Mouse (Mus musculus): ENCODE results near the gene Gfer. TPM values are rescaled to one million over a fixed set of nuclear protein-coding genes. Genes with fewer than 3 reads are reported as not detected.

Gfer gene
- total and polyA plus RNA-seq, 3 experiments, result 69.1 to 105 (median 94.8) TPM

DNA sequence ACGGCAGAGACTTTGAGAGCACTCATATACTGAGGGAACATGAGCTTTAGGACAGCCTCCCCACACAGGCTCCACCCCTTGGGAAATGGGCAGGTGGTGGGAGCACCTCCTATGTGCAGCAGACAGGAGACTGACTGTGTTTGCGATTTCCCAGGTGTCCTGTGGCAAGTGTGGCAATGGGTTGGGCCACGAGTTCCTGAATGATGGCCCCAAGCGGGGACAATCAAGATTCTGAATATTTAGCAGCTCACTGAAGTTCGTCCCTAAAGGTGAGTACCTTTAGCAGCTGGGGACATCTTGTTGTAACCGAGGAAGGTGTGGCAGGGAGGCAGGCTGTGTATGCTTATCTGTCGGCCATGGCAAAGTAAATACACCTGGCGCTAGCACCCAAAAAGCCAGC is 44.0 kb upstream of the Gfer start:
- no peaks in the 10 kb centered on the region for H3K9me3 ChIP-seq (replicated peaks; ENCODE audit: low read length)
- no peak overlapping the region for H3K4me2 ChIP-seq (ENCODE audit: insufficient read depth, low read depth, poor library complexity, severe bottlenecking)
- dilution Hi-C loops (cut with MboI; ENCODE audit: extremely low pct_ligation_motif_present, extremely low pct_unique_long_range_greater_than_20kb, low sequenced_read_pairs) (no loop called here), in situ Hi-C loops (cut with MboI; ENCODE audit: low pct_ligation_motif_present, low pct_unique_long_range_greater_than_20kb, low sequenced_read_pairs) (loop anchor here (5.0 kb wide), 2 partner anchors 67 to 147 kb away; partner anchors contain the start of genes Nubp2 and Spsb3)
- no peak for DNase-seq (ENCODE audit: extremely low read depth)
- no peak overlapping the region for H3K4me3 ChIP-seq (replicated peaks in 1 of 3; ENCODE audit: low read depth in 2 of 3, low read length in 2 of 3, poor library complexity in 1 of 3)
- peaks cover 13 to 38% of the 10 kb centered on the region in 2 experiments for H3K36me3 ChIP-seq (replicated peaks in 1 of 2; ENCODE audit: control insufficient read depth in 1 of 2, insufficient read depth in 1 of 2, low read length in 1 of 2)
- H3K9ac ChIP-seq (ENCODE audit: insufficient read depth, low read depth), result no peak overlapping the region
- TF ChIP-seq POLR2A (IDR thresholded peaks at IDR 0.05; ENCODE audit: low read depth, low read length), result no peak
- TF ChIP-seq RAD21 (IDR thresholded peaks at IDR 0.05; ENCODE audit: low read depth, low read length), result no peak
- TF ChIP-seq PAX5 (IDR thresholded peaks at IDR 0.05; ENCODE audit: low read length), result no peak
- no peak for TF ChIP-seq ETS1 (conservative IDR thresholded peaks at IDR 0.05; ENCODE audit: low read depth, low read length)
- no peak for TF ChIP-seq MXI1 (IDR thresholded peaks at IDR 0.05; ENCODE audit: low read depth, low read length)
- no peak for TF ChIP-seq MAFK (IDR thresholded peaks at IDR 0.05; ENCODE audit: insufficient replicate concordance, low read length)
- TF ChIP-seq CHD1 (IDR thresholded peaks at IDR 0.05; ENCODE audit: low read depth, low read length), result no peak
- TF ChIP-seq TBP (conservative IDR thresholded peaks at IDR 0.05; ENCODE audit: low read depth, low read length), result no peak
- TF ChIP-seq POLR2AphosphoS2 (IDR thresholded peaks at IDR 0.05; ENCODE audit: low read depth, low read length), result no peak
- TF ChIP-seq E2F4 (IDR thresholded peaks at IDR 0.05; ENCODE audit: insufficient replicate concordance, low read depth, low read length), result no peak
- TF ChIP-seq CHD2 (IDR thresholded peaks at IDR 0.05; ENCODE audit: low read length), result no peak
- TF ChIP-seq MEF2A (IDR thresholded peaks at IDR 0.05; ENCODE audit: borderline replicate concordance, low read depth, low read length), result no peak
- TF ChIP-seq JUND (conservative IDR thresholded peaks at IDR 0.05; ENCODE audit: low read depth, low read length), result no peak
- TF ChIP-seq ZKSCAN1 (IDR thresholded peaks at IDR 0.05; ENCODE audit: borderline replicate concordance, low read depth, low read length), result no peak
- no peak for TF ChIP-seq MAX (IDR thresholded peaks at IDR 0.05; ENCODE audit: low read length)
- TF ChIP-seq USF2 (conservative IDR thresholded peaks at IDR 0.05; ENCODE audit: low read depth, low read length), result no peak
- TF ChIP-seq ZC3H11A (IDR thresholded peaks at IDR 0.05; ENCODE audit: low read depth, low read length), result no peak
- no peak for TF ChIP-seq NRF1 (IDR thresholded peaks at IDR 0.05; ENCODE audit: low read depth, low read length)
- H3K27me3 ChIP-seq (replicated peaks), result no peaks in the 10 kb centered on the region
- H3K4me1 ChIP-seq (ENCODE audit: control insufficient read depth in 1 of 2, insufficient read depth in 2 of 2), result peaks cover 4 to 20% of the 10 kb centered on the region in 2 experiments; a peak in 3 of 4 replicates
- no peaks in the 10 kb centered on the region for H3K79me2 ChIP-seq (replicated peaks; ENCODE audit: control insufficient read depth, extremely low read depth, insufficient read depth, poor library complexity, severe bottlenecking)
- no peak overlapping the region for H3K27ac ChIP-seq (ENCODE audit: insufficient read depth, low read depth)

- TF ChIP-seq ZNF384 (IDR thresholded peaks at IDR 0.05; ENCODE audit: low read depth, low read length) (no peak), IRF4 (IDR thresholded peaks at IDR 0.05; ENCODE audit: low read depth, low read length) (no peak), E2F4 (IDR thresholded peaks at IDR 0.05; ENCODE audit: insufficient replicate concordance, low read depth, low read length) (no peak), ELF1 (IDR thresholded peaks at IDR 0.05; ENCODE audit: low read depth, low read length) (no peak), RAD21 (IDR thresholded peaks at IDR 0.05; ENCODE audit: low read depth, low read length) (no peak), CTCF (conservative IDR thresholded peaks at IDR 0.05 in 1 of 2, IDR thresholded peaks at IDR 0.05 in 1 of 2; ENCODE audit: low read depth in 2 of 2, low read length in 2 of 2) (no peak), MYC (IDR thresholded peaks at IDR 0.05; ENCODE audit: low read depth, low read length) (no peak), TBP (conservative IDR thresholded peaks at IDR 0.05; ENCODE audit: low read depth, low read length) (no peak), JUND (conservative IDR thresholded peaks at IDR 0.05; ENCODE audit: low read depth, low read length) (no peak), ZMIZ1 (IDR thresholded peaks at IDR 0.05; ENCODE audit: low read depth, low read length) (no peak)
- Histone ChIP-seq H3K36me3 (replicated peaks in 1 of 2; ENCODE audit: control insufficient read depth in 1 of 2, insufficient read depth in 1 of 2, low read length in 1 of 2) (peaks cover 13 to 42% of the 10 kb centered on the region in 2 experiments), H3K27me3 (replicated peaks) (no peaks in the 10 kb centered on the region), H3K4me3 (replicated peaks in 1 of 3; ENCODE audit: low read depth in 2 of 3, low read length in 2 of 3, poor library complexity in 1 of 3) (no peak overlapping the region), H3K4me2 (ENCODE audit: insufficient read depth, low read depth, poor library complexity, severe bottlenecking) (no peak overlapping the region), H3K79me2 (replicated peaks; ENCODE audit: control insufficient read depth, extremely low read depth, insufficient read depth, poor library complexity, severe bottlenecking) (no peaks in the 10 kb centered on the region), H3K9me3 (replicated peaks; ENCODE audit: low read length) (no peaks in the 10 kb centered on the region), H3K27ac (ENCODE audit: insufficient read depth, low read depth) (no peak overlapping the region), H3K9ac (ENCODE audit: insufficient read depth, low read depth) (no peak overlapping the region), H3K4me1 (ENCODE audit: control insufficient read depth in 1 of 2, insufficient read depth in 2 of 2) (peaks cover 4 to 21% of the 10 kb centered on the region in 2 experiments; a peak in 3 of 4 replicates)
- in situ Hi-C loops (cut with MboI; ENCODE audit: low pct_ligation_motif_present, low pct_unique_long_range_greater_than_20kb, low sequenced_read_pairs) (no loop called here), dilution Hi-C loops (cut with MboI; ENCODE audit: extremely low pct_ligation_motif_present, extremely low pct_unique_long_range_greater_than_20kb, low sequenced_read_pairs) (no loop called here)
- DNase-seq (ENCODE audit: extremely low read depth), result no peak
Observed at GRCm38 (mm10) chr17:24738238-24738637, 42.3 kb upstream of the Gfer start.
